Mouse (Mus musculus) frontal cortex, postnatal 14 days (tissue): Measurements from ENCODE around the gene Anapc2.
A peak's percentile ranks its signal among the peaks of the same experiment; 100 is the strongest.

Experiments
- DNase-seq, 2 experiments: peaks; one replicate each; pipeline ENCODE4 v3.0.0; 2022; ENCODE audit warnings: low spot score in 2 of 2

The Anapc2 gene

DNA sequence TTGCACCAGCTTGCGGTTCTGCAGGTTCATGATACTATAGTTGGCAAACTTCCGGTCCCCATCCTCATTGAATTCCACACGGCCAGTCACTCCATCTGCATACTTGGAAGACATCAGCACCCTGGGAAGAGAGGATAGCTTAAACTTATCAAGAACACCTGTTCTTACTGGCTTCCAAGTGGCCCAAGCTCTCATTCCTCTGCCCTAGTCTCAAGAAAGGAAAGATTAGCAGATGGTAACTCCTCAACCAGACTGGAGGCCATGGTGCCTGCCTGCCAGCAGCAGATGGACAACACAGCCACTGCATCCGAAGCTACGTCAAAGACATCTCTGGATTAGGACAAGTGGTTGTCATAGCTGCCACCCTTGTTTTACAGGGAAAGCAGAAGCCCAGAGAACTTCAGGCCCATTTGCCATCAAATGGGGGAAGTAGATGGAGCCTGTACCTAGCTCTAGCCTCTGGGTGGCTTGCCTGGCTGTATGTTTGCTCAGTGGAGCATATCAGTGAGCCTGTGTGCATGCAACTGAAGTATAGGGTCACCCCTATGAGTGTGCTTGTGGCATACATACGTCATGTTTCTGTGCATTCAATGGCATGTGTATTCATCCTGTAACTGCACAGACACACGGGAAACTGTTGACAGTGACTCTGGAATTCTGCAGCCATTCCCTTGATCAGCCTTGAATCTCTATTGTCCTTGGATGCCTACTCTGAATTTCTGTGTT lies 31.8 kb downstream of the Anapc2 start:
- no peak for DNase-seq

DNA sequence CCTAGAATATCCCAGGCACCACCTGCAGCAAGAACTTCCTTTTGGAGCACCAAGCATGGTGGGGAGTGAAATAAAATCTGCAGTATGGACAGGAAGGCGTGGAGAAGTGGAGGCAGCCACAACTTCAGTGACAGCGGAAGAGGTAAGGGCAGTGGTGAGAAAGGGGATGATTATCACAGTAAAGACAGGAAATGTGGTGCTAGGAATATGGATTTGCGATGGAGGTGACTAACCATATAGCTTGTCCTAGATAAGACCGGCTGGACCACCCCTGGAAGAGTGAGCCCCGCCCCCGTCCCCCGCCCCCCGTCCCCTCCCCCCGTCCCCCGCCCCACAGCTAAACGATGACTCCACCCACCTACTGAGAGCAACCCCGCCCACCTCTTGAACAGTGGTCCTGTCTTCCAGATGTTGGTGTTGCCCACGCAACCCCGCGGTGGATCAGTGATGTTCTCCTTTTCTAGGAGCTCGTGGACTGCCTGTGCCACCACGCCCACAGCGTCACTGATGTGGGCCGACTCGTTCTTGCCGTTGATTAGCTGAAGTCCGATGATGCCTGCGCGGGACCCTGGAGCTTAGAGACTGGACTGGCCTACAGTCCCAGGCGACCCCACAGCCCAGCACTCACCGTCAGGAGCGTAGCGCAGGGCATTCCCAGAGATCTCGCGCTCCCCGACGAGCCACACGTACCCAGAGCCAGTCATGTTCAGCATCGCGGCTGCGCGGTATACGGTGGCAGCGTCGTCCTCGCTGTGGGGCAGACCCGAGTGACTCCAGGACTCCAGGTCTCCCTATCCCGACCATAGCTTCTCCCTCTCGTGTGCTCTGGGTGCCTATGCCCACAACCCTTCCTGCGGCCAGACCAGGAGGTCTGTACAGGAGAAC lies 32.6 kb downstream of the Anapc2 start:
- DNase-seq, result peak in 1 of 2 experiments; percentile 50

DNA sequence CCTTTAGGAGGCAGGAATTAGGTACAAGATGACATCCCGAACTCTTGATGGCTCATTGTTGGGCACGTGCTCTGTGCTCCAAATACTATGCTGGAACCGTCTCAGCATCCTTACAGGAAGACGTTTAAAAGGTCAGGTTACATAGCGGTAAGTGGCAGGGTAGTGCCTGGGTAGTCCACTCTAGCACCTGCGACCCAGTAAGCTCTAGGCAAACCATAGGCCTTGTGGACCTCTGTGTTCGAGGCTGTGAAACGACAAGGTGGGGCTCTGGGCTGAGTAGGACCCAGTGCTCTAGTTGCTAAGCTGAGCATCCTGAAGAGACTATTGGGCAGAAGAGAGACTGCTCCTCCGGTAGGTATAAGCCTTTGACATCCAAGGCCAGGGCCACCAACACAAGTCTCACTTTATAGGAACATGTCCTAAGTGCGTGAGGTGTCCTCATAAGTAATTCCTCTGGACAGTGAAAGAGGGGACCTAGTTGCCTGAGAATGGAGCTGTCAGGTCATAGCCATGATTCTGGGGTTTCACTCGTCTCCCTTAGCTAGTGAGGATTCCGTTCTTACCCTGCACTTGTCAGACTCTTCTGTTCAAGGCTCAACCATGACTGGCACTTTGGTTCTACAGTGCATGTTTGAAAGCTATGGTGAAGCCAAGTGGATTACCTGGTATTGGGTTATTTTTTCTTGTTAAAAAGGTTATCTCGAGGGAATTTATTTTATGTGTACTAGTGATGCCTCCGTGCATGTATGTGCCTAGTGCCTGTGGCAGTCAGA lies 33.5 kb downstream of the Anapc2 start:
- DNase-seq, result no peak

DNA sequence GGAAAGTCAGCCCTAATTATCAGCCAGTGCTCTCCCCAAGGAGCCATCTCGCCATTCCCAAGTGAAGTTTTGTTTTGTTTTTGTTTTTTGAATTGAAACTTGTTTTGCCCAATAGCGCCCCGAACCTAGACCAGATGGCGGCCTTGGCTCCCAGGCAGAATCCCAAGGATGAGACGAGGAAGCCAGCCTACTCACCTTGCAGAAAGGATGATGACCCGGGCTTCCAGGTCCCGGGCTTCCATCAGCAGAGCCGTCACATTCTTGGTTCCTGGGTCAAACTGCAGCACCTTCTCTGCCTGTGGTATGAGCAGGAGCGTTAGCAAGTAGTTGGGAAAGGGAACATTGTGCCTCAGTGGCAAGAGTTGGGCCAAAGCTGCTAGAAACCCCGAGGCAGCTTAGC lies 37.9 kb downstream of the Anapc2 start:
- no peak for DNase-seq

DNA sequence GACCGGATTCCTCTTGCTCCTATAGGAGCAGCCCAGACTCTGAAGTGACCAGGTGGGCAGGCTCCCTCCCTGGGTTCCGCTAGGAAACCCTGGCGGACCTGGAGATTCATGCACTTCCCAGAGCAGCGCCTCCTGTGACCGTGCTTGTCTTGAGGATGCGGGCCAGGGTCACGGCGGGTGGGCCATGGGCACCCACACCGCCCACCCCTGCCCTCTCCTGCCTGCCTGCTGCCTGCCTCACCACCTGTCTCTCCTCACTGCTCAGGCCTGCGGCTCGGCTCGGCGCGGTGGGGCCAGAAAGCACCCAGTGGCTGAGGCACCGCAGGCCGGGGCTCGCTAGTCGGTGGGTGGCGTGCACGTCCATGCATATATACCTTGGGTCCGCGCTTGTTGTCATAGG lies 38.7 kb downstream of the Anapc2 start:
- no peak for DNase-seq

DNA sequence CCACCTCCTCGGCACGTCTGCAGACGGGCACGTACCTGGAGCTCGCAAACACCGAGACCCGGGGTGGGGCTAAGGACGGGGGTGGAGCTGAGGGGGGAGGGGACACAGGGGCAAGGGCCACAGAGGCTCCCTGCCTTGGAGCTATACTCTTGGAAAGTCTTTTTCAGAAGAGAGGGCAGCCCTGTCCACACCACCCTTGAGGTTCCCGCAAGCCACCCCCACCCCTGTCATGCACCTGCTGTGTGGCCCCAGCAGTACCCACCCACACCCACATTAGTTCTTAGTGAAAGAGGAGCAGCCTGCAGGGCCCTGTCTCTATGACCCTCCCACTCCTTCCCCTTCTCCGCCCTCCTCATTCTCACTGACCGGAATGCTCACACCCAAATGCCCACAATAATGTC lies 39.2 kb downstream of the Anapc2 start:
- DNase-seq, result no peak

DNA sequence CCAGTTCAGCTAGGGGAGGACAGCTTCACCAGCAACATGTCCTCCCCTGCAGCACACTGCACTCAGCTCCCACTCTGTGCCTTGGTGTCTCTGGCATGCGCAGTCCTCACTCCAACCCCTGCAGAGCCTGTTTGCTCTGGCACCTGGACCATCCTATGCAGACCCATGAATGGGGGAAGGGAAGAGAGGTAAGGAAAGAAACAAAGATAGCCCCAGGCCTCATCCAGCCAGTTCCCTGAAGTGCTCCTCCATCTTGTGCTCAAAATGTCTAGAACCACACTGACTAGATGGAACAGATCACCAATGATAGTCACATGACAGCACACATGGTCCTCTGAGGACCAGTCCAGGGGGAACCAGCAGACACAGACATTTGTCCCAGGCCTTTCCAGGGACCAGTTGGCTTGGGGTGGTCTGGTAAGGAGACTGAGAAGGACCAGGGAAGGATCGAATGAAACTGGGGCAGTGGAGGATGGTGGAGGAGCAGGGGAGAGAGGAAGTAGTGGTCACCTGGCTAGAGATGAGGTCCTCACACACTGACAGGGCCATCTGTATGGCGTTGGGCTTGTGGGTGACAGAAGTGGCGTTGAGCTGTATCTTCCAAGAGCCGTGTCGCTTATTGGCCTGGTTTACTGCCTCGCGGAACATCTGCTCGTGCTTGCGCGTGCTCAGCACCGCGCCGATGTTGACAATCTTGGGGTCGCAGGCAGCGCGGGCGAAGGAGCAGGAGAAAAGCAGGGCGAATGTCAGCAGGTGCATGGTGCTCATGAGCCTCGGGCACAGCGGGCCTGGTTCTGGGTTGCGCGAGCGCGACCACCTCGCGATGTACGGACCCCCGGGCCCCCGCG lies 46.1 kb downstream of the Anapc2 start:
- DNase-seq, result peak in 1 of 2 experiments; percentile 33

DNA sequence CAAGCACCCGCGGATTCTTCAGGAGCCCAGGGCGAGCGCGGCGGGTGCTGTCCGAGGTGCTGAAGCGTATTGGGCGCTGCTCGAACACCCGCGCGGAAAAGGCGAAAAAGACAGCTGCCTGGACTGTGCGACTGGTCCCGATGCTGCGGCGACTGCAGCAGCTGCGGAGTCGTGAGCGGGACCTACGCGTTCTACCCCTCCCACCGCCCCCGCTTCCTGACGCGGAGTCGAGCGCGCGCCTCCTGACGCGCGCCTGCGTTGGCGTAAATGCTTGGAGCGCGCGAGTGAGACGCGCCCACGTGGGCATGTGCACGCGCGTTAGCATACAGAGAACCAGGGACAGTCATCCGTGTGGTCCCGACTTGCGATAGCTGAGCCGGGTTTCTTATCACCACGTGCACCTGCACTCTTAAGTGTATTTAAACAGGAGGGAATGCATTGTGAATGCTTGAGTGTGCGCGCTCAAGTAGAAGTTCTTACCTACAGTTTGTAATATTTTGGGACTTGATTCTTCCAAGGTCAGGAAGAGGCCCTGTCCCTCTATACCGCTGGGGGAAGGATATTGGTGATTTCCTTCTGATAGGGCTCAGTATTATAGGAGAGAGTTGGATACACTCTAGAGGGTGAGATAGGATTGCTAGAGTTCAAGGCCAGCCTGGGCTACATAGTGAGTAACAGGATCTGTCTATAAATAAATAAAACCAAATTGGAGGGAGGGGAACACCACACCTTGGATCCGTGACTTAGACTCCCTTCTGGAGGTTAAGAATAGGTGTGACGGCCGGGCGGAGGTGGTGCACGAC lies 46.9 kb downstream of the Anapc2 start, which contains the start of gene Grin1:
Grin1 (minus strand) TSS at position 217 of the 803 bp plus-strand sequence.
- DNase-seq, result peak; percentile 82 to 84

DNA sequence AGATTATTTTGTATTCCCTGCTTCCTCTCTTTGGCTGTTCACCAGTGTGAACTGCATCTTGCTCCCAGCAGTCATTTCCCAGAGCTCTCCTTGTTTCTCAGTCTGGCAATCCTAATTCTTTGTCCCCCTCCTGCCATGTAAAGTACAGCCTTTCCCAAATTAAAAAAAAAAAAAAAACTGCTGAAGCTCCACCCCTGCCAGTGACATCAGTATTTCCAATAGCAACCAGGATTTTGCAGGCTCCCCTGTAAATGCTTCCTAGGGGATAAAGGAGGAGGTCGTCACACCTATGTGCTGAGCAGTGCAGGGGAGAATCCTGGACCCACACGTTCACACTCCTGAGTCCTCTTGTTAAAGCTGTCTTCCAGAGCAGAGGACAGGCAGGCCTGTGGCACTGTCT lies 47.8 kb downstream of the Anapc2 start:
- no peak for DNase-seq

DNA sequence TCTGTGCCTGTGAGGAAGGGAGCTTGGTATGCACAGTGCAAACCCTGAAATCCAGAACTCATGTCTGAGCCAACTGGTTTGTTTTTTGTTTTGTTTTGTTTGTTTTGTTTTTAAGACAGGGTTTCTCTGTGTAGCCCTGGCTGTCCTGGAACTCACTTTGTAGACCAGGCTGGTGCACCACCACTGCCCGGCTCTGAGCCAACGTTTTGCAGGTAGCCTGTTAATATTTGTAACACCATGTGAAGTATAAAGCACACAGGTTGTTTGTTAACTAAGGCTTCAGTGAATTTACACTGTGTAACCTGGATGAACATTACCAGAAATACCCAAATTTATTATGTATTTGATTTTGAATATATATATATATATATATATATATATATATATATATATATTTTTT lies 53.8 kb downstream of the Anapc2 start:
- no peak for DNase-seq

DNA sequence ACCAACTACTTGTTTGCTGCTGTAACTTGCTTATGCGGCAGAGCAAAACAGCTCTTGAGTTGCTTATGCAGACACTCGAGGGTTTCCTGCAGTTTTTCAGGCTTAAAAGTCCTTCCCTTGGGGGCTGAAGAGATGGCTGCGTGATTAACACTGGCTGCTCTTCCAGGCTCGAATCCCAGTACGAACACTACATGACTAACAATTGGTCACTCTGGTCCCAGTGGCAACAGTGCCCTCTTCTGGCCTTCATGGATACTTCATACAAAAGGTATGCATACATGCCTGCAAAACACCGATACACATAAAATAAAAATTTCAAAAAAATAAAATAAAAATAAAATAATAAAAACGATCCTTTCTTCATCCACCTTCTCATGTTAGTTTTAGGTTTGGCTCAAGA lies 56.2 kb downstream of the Anapc2 start:
- no peak for DNase-seq

DNA sequence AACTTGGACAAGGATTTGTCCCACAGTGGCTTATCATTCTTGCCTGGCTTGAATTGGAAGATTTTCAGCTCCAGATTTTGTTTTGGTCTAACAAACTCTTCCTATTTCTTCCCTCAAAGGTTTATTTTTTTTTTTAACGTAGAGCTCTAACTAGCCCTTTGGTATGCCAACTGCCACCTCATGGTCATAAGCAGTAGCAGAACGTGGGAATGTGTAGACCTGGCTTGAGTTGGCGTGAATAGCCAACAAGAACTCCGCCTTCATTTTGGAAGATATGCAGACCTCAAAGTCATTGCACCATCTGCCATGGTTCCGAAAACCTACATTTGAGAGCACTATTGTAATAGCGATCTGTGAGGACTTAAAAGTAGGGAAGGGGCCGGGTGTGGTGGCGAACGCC lies 59.2 kb downstream of the Anapc2 start:
- DNase-seq, result no peak

DNA sequence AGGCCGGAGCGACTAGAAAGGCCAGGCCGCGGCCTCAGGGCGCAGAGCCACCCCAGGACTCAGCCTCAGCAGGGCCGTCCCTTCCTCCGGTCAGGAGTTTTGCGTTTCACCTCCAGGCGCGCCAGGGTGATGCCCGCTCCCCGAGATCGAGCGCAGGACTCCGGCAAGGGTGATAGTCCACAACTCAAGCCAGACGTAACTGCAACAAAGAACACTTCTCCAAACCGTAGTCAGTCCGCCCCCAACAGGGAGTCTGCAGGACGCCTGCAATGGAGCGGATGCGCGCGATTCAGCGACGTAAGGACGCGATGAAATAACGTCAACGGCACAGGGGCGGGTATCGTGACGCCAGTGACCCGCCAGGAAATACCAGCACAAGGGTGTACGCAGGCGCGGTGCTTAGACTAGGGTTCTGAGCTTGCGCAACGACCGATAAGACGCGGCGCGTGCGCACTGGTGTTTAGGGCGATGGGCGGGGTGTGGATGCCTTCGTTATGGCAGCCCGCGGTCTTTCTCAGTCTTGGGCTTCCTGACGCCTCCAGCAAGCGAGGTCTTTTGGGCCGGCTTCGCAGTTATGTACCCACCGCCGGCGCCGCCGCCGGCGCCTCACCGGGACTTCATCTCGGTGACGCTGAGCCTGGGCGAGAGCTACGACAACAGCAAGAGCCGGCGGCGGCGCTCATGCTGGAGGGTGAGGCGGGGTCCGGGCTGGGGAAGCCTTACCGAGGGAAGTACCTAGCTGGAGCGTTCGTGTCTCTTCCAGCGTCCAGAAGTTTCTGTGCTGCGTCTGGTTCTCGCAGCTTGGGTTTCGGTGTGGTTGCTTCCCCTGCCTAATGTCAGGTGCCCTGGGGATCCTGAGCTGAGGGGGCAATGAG lies 60.2 kb downstream of the Anapc2 start, which contains the start of gene Man1b1:
Man1b1 (plus strand) TSS at position 53 of the 875 bp plus-strand sequence.
- peak; percentile 99 for DNase-seq

DNA sequence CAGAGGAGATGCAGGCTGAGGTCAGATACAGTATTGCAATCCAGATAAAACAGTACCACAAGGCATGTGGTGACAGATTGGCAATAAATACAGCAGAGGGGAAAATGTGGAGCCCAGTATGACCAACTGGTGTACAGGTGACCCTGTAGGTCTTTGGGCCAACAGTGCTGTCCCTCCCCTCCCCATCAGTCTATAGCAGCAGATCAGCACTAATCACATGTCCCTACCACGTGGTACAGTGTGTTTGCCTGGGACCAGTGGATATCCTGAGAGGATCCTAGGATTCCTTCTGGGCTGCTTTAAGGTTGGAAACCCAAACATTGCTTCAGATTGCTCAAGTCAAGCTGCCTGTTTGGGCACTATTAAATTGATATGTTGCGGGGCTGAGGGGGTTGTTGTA lies 61.3 kb downstream of the Anapc2 start:
- DNase-seq, result no peak
